Mouse (Mus musculus) lung, postnatal 0 days (tissue): ENCODE measurements around the gene Pcsk4.

Experiments
- CTCF ChIP-seq: IDR thresholded peaks from 2 replicates; pipeline ENCODE4 v1.5.1; 2016; ENCODE audit warnings: antibody characterized with exemption, mild to moderate bottlenecking
- EP300 ChIP-seq: IDR thresholded peaks from 2 replicates; pipeline ENCODE4 v1.6.1; 2016; ENCODE audit warnings: antibody characterized with exemption, mild to moderate bottlenecking, control low read depth

- no peak for TF ChIP-seq CTCF
- no peak for TF ChIP-seq EP300
These were observed 3.3 kb upstream of the Pcsk4 start for GRCm38 (mm10) chr10:80332525-80332989.
